Mouse (Mus musculus) kidney, adult 2 months (tissue): Measurements from ENCODE around the gene Tex264.

Experiments used
- CTCF ChIP-seq: fragments of 200-500 bp; conservative IDR thresholded peaks from 2 replicates; pipeline ENCODE4 v1.5.1; 2011; ENCODE audit warnings: low read depth, mild to moderate bottlenecking, control low read depth, low read length, moderate library complexity, mixed read lengths; ENCODE audit not compliant: insufficient read depth, insufficient read length
- POLR2A ChIP-seq: fragments of 200-500 bp; IDR thresholded peaks from one replicate; pipeline ENCODE4 v1.6.1; 2011; ENCODE audit warnings: low read depth, low read length, control low read depth

DNA sequence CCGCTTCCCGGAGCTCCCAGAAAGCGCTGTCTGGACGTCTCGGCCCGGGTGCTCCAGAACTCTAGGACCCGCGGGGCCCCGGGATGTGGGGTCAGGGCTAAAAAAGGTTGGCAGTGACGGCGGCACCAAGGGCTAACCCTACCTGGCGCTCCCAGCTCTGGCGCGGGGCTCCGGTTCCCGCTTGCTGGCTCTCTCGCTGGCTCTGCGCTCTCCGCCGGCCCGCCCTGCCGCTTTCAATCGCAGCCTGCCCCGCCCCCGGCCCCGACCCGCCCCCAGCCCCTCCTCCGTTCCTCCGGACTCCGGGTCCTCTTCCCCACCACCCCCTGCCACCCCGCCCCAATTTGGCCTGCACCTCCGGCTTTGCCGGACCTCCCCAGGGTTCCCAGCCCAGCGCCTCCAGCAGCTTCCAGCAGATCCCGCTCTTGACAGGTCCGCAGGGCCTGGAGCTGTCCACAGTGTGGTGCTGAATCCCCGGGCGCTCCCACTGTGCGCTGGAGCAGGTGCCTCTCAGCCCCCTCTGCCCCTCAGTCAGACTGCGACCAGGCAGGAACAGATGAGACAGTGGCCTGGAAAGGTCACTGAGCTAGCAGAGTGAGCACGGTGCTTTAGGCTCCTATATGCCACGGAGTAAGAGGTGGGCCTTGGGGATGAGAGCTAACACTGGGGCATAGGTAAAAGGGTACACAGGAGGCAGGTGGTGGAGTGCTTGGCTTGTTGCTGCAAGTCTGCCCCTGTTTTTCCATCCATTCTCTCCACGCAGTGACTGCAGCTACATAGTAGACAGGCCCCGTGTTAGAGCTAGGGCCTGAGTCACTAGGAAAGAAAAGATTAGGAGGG, 29.6 kb downstream of the Tex264 start, which contains the start of gene Grm2:
- TF ChIP-seq CTCF (no peak), POLR2A (no peak)
